Mouse (Mus musculus) limb, embryonic 11.5 days (tissue): ENCODE data around the gene Mccc2. TPM values are rescaled to one million over a fixed set of nuclear protein-coding genes. Genes with fewer than 3 reads are reported as not detected.

Experiments
- polyA plus RNA-seq: library from polyadenylated mRNA; unstranded; fragments of >200 nt; fragmentation: Nextera tagmentation; extraction: Ambion mirVana; gene quantifications from 2 replicates; pipeline ENCODE4 v1.2.1, GENCODE M21; 2014

Gene Mccc2
- polyA plus RNA-seq, 1 experiment from 2014 or later = 49.1 TPM

Other genes starting within 250 kb of the Mccc2 start
- not detected in 2 replicates for gene Cartpt, start 114.5 kb downstream of the Mccc2 start, polyA plus RNA-seq
- gene Bdp1, start 88.4 kb upstream of the Mccc2 start, polyA plus RNA-seq = 27.5 and 31.4 TPM in 2 replicates
- gene Serf1, start 92.4 kb upstream of the Mccc2 start, polyA plus RNA-seq = 248 and 260 TPM in 2 replicates
- 85.2 and 93.9 TPM in 2 replicates for gene Smn1, start 109.2 kb upstream of the Mccc2 start, polyA plus RNA-seq
- gene Naip2, start 186.5 kb upstream of the Mccc2 start, polyA plus RNA-seq = 0.19 and 0.41 TPM in 2 replicates
- gene Naip5, start 230.7 kb upstream of the Mccc2 start, polyA plus RNA-seq = 0.25 TPM in 1 of 2 replicates, not detected in the other